Mouse (Mus musculus) kidney, postnatal 14 days (tissue): ENCODE measurements at regions not wholly inside any gene's neighbourhood (a gene's known extent, or its start where the extent isn't known, plus 50 kb on each side); places are given as distances from the start of the nearest gene placed in this dataset.
A peak's percentile ranks its signal among the peaks of the same experiment; 100 is the strongest.

Experiments used
- DNase-seq: peaks from one replicate; pipeline ENCODE4 v3.0.0; 2022; ENCODE audit warnings: mixed read lengths

DNA sequence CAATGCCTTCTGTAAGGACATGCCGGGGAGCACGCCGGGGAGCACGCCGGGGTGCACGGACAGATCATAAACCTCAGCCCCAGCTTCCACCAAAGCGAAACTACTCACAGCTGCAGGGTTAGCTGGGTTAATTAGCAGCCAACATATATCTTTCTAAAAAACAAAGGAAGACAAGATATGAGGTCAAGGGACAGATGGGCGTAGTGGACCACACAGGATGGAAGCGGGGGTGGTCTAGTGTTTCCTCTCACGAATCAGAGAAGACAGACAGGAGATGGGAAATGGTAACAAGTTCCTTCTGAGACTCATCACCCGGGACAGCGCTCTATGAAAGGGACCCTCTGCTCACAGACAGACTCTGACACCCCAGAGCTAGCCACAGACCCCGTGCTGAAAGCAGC is 60.0 kb upstream of the Ajap1 start:
- DNase-seq, result peak; percentile 33

- DNase-seq, result peak; percentile 4
Measured at GRCm38 (mm10) chr4:153543900-153544648, 61.5 kb upstream of the Ajap1 start.

- DNase-seq, result no peak
Measured at GRCm38 (mm10) chr4:153546709-153547108, 64.1 kb upstream of the Ajap1 start.

- no peak for DNase-seq
Measured at GRCm38 (mm10) chr4:153547111-153547510, 64.5 kb upstream of the Ajap1 start.

- DNase-seq, result no peak
Measured at GRCm38 (mm10) chr4:153547871-153548270, 65.3 kb upstream of the Ajap1 start.

DNA sequence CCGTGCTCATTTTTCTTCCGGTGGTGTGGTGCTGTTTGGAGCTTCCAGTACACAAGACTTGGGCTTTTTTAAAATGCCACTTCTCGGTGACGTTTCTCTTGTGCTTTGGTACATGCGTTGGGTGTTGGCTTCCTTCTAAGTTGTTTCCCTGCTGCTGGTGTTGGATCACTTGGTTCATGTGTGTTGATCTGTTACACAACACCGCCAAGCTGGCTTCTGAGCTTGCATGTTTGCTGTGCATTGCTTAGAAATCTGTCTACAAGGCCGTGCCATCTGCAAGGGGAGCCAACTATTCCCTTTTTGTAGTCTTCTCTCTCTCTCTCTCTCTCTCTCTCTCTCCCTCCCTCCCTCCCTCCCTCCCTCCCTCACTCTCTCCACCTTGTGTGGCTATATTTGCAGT is 68.7 kb upstream of the Ajap1 start:
- DNase-seq, result no peak

DNA sequence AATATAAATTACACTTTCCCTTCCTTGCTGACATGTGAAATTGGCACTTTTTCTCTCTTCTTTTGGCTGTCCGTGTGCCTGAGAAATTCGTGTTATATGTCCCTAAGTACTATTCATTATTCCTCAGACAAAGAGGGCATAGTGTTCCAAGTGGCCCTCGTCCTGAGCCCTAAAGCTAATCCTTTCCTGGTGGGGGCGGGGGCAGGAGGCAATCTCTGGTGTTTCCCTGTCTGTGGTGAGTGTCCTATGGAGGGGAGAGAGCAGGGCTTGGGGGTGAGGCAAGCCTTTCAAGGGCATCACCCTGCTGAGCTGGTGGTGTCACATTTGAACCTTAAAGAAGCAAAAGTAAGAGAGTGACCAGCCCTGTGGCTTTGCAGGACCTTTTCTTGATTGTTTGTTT is 69.9 kb upstream of the Ajap1 start:
- DNase-seq, result no peak

GRCm38 (mm10) chr4:153557812-153558608 is 75.4 kb upstream of the Ajap1 start:
- no peak for DNase-seq

- no peak for DNase-seq
Measured at GRCm38 (mm10) chr4:153559568-153559967, 77.0 kb upstream of the Ajap1 start.

DNA sequence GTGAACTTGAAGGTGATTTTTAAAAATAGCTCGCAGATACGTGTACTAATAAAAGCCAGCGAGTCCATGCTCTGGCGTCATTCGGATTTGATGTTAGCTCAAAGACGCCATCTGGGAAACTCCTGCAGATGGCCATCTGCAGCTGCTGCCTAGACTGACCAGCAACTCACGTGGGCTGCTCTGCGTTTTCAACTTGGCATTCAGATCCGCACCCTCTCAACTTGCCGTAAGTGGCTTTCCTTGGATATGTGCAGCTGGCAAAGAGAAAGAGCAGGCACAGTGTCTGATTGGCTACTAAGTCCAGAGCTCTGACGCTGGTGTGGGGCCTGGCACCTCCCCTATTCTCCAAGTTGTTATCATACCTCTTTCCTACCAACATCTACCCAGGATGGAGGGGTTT is 77.6 kb upstream of the Ajap1 start:
- no peak for DNase-seq

DNA sequence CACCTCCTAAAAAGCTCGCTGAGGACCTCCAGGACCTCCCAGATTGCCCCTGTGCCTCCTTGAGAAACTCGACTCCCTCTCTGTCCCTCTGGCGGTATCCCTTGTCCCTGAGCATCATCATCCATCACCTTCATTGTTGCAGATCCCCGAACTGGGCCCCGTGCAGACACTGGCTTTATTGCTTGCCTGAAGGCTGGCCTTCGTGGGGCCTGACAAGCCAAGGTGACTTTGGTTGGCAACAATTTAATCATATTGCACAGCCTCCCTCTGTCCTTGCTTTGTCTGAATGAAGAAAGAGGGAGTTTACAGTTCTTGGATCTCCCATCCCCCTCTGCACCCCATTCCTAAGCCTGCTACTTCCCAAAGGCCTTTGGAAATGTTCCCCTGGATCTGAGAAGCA is 78.3 kb upstream of the Ajap1 start:
- no peak for DNase-seq

DNA sequence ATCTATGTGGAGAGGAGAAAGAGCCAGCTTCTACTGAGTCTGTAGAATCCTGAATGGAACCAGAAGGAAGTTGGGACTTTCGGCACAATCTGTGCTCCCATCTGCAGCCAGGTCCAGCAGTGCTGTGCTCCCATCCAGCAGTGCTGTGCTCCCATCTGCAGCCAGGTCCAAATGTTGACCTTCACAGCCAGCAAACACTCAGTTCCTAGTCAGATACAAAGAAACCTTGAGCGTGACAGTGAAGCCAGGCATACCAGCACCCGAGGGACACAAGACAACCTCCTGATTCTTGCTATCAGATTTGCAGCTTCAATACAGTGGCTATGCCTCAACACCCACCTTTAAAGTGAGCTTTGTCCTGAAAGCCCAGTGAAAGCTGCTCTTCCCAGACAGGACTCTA is 79.4 kb upstream of the Ajap1 start:
- DNase-seq, result no peak

DNA sequence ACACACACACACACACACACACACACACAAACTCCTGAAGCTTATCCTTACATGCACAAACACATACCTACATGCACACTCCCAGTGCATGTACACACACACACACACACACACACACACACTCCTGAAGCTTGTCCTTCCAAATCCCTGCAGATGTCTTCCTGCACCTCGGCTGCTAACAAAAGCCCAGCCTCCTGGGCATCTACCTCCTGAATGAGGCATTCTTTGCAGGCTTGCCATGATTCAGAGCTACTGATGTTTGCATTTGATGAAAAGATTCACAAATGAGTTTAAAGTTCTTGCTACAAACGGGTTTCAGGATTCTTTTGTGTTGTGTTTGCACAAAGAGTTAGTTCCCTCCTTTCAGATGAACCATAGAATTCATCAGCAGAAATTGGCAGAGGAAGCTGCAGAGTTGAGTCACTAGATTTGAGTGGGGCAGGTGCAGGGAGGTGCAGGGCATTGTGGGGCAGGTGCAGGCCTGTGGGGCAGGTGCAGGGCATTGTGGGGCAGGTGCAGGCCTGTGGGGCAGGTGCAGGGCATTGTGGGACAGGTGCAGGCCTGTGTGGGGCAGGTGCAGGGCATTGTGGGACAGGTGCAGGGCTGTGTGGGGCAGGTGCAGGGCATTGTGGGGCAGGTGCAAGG is 84.8 kb upstream of the Ajap1 start:
- no peak for DNase-seq

DNA sequence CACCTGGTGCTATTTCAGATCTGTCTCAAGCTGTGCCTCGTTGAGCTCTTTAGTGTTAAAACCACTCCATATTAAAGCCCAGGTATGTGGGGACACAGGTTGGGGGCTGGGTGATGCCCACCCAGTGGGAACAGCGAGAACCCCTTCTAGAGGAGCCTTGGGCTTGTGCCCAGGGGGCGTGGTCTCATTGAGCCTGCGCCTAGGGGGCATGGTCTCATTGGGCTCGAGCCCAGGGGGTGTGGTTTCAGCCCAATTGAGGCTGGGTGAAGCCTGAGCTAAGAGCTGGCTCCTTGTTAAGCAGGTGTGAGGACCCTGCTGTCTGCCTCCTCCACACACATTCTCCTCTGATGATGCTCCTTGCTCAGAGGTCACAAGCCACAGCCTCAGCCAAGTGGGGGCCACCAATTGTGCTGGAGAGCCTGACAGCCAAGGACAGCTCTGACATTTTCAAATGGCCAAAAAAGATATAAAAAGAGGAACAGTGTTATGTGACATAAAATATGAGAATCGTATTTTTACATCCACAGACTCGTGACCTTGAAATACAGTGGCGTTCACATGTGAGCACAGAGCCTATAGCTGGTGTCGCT is 90.7 kb upstream of the Ajap1 start:
- no peak for DNase-seq

DNA sequence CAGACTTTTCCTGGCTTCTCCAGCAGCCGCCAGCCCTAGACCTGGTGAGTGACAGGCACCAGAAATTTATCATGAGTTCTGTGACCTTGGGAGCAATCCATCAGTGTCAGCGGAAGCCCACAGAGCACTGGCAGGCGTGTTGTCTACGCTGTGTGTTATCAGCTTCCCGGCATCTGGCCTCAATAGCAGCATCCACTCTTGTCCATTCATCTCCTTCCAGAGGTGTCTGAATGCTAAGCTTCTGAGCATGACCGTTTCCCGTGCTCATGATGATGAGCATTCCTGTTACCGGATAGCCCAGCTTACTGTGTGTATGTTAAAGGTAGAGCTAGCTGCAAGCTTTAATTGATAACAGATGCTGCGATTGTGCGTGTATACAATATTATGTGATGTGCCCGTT is 110.7 kb upstream of the Ajap1 start:
- no peak for DNase-seq

- no peak for DNase-seq
Measured at GRCm38 (mm10) chr4:153599794-153600370, 117.3 kb upstream of the Ajap1 start.

GRCm38 (mm10) chr4:153602496-153602895 is 119.9 kb upstream of the Ajap1 start:
- no peak for DNase-seq

DNA sequence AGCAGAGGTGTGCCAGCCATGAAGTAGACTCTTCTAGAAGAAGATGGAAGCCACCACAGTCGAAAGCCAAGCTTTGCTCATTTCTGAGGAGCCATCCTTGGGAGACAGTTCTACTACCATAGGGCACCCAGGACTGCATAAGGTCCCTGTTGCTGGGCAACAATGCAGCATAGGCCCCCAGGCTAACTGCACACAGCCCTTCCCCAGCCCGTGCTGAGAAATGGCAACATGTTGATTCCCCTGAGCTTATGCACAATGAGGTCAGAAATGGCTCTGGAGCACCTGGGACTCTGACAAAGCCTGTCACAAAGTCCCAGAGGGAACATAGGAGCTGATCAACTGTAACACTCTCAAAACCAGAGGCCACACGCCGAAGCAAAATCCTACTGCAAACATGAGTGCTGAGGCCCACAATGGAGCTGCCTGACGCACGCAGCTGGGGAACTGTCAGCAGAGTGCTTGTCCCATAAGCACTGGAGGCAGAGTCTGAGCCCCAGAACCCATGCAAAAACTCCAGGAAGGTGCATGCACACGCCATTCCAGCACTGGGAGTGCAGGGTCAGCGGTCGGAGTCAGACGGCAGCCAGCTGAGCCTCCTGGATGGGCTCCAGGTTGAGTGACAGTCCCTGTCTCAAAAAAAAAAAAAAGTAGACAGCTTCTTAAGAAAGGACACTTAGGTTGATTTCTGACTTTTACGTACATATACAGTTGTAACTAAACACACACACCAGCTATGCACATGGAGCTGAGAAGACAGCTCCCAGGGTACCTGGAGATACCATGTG is 120.6 kb upstream of the Ajap1 start:
- DNase-seq, result no peak

GRCm38 (mm10) chr4:153603936-153604335 is 121.3 kb upstream of the Ajap1 start:
- DNase-seq, result peak; percentile 4

DNA sequence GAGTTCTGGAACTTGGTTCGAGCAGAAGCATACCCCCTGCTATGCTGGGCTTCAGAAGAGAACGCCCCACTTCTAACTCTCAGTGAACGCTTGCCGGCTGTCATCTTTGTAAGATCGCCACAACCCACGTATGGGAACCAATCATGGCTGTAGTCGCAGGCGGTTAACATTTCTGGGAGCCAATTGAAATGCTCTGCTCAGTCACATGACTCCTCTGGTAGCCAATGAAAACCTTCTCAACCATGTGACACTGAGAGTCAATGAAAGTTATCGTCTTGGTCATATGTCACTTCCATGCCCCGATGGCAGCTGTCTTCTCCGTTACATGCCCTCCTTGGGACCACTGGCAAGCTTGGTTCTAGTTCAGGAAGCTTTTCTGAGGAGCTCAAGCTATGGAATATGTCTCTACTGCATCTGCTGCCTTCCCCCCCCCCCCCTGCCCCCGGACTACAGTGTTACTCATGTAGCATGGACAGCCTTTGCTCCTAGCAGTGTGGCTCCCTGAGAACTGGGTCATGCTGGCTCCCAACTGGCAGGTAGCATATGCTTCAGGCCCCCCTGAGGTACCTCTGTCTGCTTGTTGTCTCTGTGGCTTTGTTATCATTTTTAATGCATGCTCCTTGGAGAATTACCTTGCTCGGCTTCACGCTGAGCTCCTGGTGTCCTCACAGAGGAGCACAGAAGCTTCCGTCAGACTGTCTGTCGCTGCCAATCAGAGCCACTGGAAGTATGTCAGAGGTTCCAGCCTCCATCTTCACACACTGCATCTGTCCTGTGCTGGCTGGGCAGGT is 122.3 kb upstream of the Ajap1 start:
- DNase-seq, result no peak

DNA sequence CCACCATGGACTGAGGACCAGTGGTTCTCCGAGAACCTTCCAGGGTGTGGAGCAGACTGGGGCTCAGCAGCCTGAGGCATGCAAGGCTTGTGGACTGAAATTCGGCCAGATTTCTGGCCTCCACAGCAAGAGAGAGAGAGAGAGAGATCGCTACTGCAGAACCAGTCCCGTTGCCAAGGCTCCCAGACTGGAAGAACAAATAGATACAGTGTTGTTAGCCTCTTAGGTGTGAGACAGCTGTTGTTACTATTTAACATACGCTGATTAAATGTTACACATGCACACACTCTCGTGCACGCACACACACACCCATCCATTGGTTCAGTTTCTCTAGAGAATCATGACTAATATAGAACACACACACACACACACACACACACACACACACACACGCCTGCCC is 133.4 kb upstream of the Ajap1 start:
- DNase-seq, result no peak
